Mouse (Mus musculus) testis, adult 2 months (tissue): ENCODE data around the gene Fam219a. TPM values are rescaled to one million over a fixed set of nuclear protein-coding genes. Genes with fewer than 3 reads are reported as not detected.
A peak's percentile ranks its signal among the peaks of the same experiment; 100 is the strongest.

Experiments used
- H3K27ac ChIP-seq: fragments of 200-500 bp; 2 replicates; pipeline ENCODE4 v1.5.1; 2012; ENCODE audit warnings: low read depth, low read length; ENCODE audit not compliant: control insufficient read depth, insufficient read depth
- H3K27me3 ChIP-seq: fragments of 200-500 bp; 2 replicates; pipeline ENCODE4 v1.6.1; 2012; ENCODE audit warnings: mild to moderate bottlenecking, low read length, moderate library complexity; ENCODE audit not compliant: control insufficient read depth, insufficient read depth
- H3K36me3 ChIP-seq: fragments of 200-500 bp; 2 replicates; pipeline ENCODE4 v1.6.1; 2012; ENCODE audit warnings: mild to moderate bottlenecking, low read length; ENCODE audit not compliant: control insufficient read depth, insufficient read depth
- H3K4me1 ChIP-seq: fragments of 200-500 bp; 2 replicates; pipeline ENCODE4 v1.6.1; 2012; ENCODE audit warnings: low read length; ENCODE audit not compliant: control insufficient read depth, insufficient read depth
- H3K4me3 ChIP-seq: fragments of 200-500 bp; 2 replicates; pipeline ENCODE4 v1.5.1; 2012; ENCODE audit warnings: low read depth, mild to moderate bottlenecking, low read length, moderate library complexity, mixed read lengths; ENCODE audit not compliant: control insufficient read depth
- CTCF ChIP-seq: fragments of 200-500 bp; IDR thresholded peaks from 2 replicates; pipeline ENCODE4 v1.5.1; 2012; ENCODE audit warnings: low read depth, mild to moderate bottlenecking, inconsistent platforms, low read length, moderate library complexity; ENCODE audit not compliant: control insufficient read depth, insufficient read depth, insufficient replicate concordance
- POLR2A ChIP-seq: fragments of 200-500 bp; IDR thresholded peaks from 2 replicates; pipeline ENCODE4 v1.6.1; 2012; ENCODE audit warnings: low read depth, mild to moderate bottlenecking, inconsistent platforms, low read length, moderate library complexity; ENCODE audit not compliant: control insufficient read depth
- polyA plus RNA-seq: library from polyadenylated mRNA; depleted of rRNA; stranded (reverse); fragments of >200 nt; gene quantifications from 2 replicates; pipeline ENCODE4 v1.2.3, GENCODE M21; 2012

Gene Fam219a
- polyA plus RNA-seq, 1 experiment: 36.8 TPM

DNA sequence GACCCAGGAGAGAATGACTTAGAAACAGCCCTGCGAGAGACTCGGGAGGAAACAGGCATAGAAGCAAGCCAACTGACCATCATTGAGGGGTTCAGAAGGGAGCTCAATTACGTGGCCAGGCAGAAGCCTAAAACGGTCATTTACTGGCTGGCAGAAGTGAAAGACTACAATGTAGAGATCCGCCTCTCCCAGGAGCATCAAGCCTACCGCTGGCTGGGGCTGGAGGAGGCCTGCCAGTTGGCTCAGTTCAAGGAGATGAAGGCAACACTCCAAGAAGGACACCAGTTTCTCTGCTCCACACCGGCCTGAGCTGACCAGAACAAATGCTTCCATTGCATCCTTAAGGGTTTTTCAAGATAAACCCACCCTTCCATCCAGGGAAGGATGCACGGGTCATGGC, 89.1 kb downstream of the Fam219a start:
- no peak overlapping the region for H3K4me3 ChIP-seq
- H3K4me1 ChIP-seq: no peaks in the 10 kb centered on the region; the same call in 1 of the 2 replicates
- H3K27ac ChIP-seq: no peak overlapping the region
- no peaks in the 10 kb centered on the region for H3K27me3 ChIP-seq
- TF ChIP-seq POLR2A (no peak), CTCF (no peak)
- H3K36me3 ChIP-seq: no peaks in the 10 kb centered on the region

DNA sequence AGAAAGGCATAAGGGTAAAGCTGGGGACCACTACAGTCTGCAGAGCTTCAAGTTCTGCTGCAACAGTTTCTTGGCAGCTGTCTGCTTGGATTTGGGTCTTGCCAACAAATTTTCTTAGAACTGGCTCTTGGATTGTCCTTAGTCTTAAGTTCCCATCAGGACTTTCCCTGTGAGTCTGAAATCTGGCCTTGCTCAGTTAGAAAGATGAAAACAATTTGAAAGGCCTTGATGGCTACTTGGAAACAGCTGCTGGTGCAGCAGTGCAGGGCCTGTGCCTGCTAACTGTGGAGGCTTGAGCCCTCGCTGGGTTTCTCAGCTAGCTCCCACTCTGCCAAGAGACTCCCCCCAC, 89.9 kb downstream of the Fam219a start:
- 0 out of 2 replicates have a peak overlapping the region, but pooled peaks have one; percentile 18 for H3K27ac ChIP-seq
- H3K36me3 ChIP-seq: no peaks in the 10 kb centered on the region
- no peaks in the 10 kb centered on the region; the same call in 1 of the 2 replicates for H3K4me1 ChIP-seq
- H3K27me3 ChIP-seq: no peaks in the 10 kb centered on the region
- H3K4me3 ChIP-seq: no peak overlapping the region
- TF ChIP-seq POLR2A (no peak), CTCF (no peak)

DNA sequence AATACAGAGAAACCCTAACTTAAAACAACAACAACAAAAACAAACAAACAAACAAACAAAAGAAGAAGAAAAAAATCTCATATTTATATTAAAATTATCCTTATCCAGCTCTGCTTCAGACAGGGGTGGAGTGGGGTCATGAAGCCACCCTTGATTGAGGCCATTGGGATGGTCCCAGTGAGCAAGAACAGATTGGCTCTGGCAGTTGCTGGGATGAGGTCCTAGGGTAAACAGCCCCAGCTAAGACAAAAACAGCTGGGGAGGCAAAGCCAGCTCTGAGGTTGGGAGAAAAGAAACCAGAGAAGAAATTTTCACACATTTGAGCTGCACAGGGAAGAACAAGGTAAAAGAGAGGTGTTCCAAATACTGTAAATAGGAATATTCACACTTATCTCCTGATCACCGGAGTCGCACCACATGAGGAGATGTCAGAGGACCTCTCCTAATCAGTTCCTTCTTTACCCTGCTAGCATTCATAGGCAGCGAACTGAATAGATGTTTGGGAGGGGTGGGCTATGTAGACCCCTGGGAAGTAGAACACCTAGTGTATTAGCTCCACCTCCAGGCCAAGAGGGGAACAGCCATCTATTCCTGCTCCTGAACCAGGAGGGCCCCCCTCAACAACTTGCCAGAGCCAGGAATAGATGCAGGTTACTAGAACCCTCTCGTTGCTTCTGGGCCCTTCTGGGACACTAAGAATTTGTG, 90.4 kb downstream of the Fam219a start:
- Histone ChIP-seq H3K4me3 (no peak overlapping the region), H3K4me1 (no peaks in the 10 kb centered on the region; the same call in 1 of the 2 replicates), H3K27ac (no peak overlapping the region), H3K36me3 (no peaks in the 10 kb centered on the region), H3K27me3 (no peaks in the 10 kb centered on the region)
- TF ChIP-seq CTCF (no peak), POLR2A (no peak)

DNA sequence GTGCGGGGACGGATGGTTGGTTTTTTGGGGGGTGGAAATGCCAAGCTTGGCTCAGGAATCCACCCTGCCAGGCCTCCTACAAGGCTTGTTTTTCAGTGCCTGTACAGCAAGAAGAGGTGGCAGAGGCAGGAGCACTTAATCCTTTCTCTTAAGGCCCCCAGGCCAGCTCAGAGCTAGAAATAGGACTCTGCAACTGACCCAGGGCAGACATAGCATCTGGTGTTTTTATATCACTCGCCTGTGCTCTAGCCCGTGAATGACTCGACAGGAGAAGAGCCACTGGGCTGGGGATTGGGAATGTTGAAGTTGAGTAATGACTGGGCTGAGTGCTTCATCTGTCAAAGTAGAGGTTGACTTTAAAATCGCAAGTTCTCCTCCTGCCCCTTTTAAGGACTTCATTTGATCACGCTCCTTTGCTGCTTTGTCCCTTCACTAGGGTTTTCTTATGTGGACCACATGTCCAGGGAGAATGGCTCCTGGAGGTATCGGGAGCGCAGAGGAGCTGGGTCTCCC, 91.6 kb downstream of the Fam219a start:
- TF ChIP-seq POLR2A: no peak
- TF ChIP-seq CTCF: no peak
- H3K27ac ChIP-seq: no peak overlapping the region
- H3K4me1 ChIP-seq: no peaks in the 10 kb centered on the region; the same call in 1 of the 2 replicates
- no peaks in the 10 kb centered on the region for H3K27me3 ChIP-seq
- H3K36me3 ChIP-seq: no peaks in the 10 kb centered on the region
- H3K4me3 ChIP-seq: no peak overlapping the region

DNA sequence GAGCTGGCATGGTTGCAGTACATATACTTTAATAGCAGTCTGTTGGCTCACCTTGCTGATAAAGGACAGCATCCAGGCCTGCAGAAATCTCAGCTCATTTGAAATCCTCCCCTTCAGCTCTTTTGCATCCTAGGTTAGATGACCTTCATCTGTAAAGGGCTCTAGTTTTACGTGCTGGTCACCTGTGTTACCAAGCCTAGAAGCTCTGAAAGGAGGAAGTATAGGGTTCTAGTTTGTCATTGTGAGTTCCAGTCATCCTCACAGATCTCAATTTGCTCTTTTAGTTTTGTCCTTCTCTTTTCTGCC, 98.0 kb downstream of the Fam219a start:
- Histone ChIP-seq H3K27ac (no peak overlapping the region), H3K4me1 (no peaks in the 10 kb centered on the region; the same call in 1 of the 2 replicates), H3K4me3 (no peak overlapping the region), H3K27me3 (no peaks in the 10 kb centered on the region), H3K36me3 (no peaks in the 10 kb centered on the region)
- TF ChIP-seq CTCF (no peak), POLR2A (no peak)

DNA sequence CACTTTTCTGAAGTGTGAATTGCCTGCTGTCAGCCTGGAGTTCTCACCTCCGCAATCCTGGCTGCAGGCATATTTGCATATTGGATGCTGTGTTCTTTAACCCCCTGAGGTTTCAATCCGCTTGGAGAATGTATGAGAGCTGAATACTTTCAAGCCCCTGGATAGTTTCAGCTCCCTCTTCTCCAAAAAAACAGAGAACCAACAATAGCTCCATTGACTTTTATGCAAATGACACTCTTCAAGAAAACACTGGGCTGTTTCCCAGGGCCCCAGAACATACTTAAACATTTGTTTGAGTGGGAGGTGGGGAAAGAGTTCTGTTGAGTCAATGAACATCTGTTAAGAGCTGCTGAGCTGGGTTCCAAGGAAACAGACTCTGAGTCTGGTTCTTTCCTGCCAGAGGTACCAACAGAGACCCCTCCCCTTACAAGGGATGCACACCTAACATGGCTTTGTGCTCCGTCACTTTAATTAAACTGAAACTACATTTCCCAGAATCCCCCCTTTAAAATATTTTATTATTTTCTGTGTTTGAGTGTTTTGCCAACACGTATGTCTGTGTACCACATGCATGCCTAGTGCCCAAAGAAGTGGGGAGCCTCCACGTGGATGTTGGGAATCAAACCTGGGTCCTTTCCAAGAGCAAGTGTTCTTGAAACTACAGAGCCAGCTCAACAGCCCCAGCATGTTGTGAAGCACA, 98.5 kb downstream of the Fam219a start:
- Histone ChIP-seq H3K4me3 (no peak overlapping the region), H3K36me3 (no peaks in the 10 kb centered on the region), H3K27me3 (no peaks in the 10 kb centered on the region), H3K4me1 (no peaks in the 10 kb centered on the region; the same call in 1 of the 2 replicates), H3K27ac (no peak overlapping the region)
- no peak for TF ChIP-seq CTCF
- no peak for TF ChIP-seq POLR2A

DNA sequence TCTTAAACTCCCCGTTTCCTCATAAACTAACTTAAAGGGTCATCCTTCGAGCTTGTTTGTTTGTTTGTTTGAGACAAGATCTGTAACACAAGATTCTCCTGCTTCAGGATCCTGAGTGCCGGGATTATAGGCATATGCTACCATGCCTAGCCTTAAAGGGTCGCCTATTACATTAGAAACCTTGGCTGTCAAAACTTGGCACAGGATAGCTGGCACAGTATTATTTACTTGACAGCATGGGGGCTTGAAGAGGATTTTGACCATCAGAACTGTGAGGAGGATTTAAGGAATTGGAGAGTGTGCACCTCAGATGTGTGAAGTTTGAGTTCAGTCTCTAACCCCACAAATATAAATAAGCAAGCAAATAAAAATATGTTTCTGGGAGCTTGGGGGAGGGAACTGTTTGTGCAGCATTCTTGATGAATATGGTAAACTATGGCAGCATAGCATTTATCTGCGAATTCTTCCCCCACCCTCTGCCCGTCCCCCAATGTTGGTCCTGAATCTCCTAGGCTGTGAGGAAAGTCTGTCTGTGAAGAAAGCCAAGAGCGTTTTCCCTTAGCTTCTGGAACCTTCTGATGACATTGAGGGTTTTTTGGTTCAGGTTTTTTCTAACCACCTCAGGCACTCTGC, 99.2 kb downstream of the Fam219a start:
- Histone ChIP-seq H3K4me1 (no peaks in the 10 kb centered on the region; the same call in 1 of the 2 replicates), H3K36me3 (no peaks in the 10 kb centered on the region), H3K27me3 (no peaks in the 10 kb centered on the region), H3K4me3 (no peak overlapping the region), H3K27ac (no peak overlapping the region)
- TF ChIP-seq POLR2A (no peak), CTCF (no peak)
